Mouse (Mus musculus): ENCODE results near the gene Slc15a4. TPM values are rescaled to one million over a fixed set of nuclear protein-coding genes. Genes with fewer than 3 reads are reported as not detected.

The Slc15a4 gene
- polyA plus RNA-seq, 1 experiment = 22.8 TPM

GRCm38 (mm10) chr5:127621108-127621507 lies 11.6 kb downstream of the Slc15a4 start:
- TF ChIP-seq CTCF (IDR thresholded peaks at IDR 0.05; ENCODE audit: control insufficient read depth, insufficient read depth, insufficient replicate concordance, low read depth, low read length) (no peak), POLR2A (IDR thresholded peaks at IDR 0.05; ENCODE audit: control insufficient read depth, low read depth, low read length) (no peak)
- H3K4me3 ChIP-seq (ENCODE audit: control insufficient read depth, low read depth, low read length) = no peak overlapping the region
- peaks cover 4% of the 10 kb centered on the region for H3K4me1 ChIP-seq (ENCODE audit: control insufficient read depth, insufficient read depth, low read length)
- H3K27me3 ChIP-seq (ENCODE audit: control insufficient read depth, insufficient read depth, low read length) = no peaks in the 10 kb centered on the region
- H3K27ac ChIP-seq (ENCODE audit: control insufficient read depth, insufficient read depth, low read depth, low read length) = no peak overlapping the region
- H3K36me3 ChIP-seq (ENCODE audit: control insufficient read depth, insufficient read depth, low read length) = no peaks in the 10 kb centered on the region

GRCm38 (mm10) chr5:127620371-127620770 lies 12.3 kb downstream of the Slc15a4 start:
- no peak overlapping the region for H3K4me3 ChIP-seq (ENCODE audit: control insufficient read depth, low read depth, low read length)
- no peaks in the 10 kb centered on the region for H3K36me3 ChIP-seq (ENCODE audit: control insufficient read depth, insufficient read depth, low read length)
- no peak for TF ChIP-seq CTCF (IDR thresholded peaks at IDR 0.05; ENCODE audit: control insufficient read depth, insufficient read depth, insufficient replicate concordance, low read depth, low read length)
- TF ChIP-seq POLR2A (IDR thresholded peaks at IDR 0.05; ENCODE audit: control insufficient read depth, low read depth, low read length) = no peak
- no peaks in the 10 kb centered on the region for H3K27me3 ChIP-seq (ENCODE audit: control insufficient read depth, insufficient read depth, low read length)
- no peak overlapping the region for H3K27ac ChIP-seq (ENCODE audit: control insufficient read depth, insufficient read depth, low read depth, low read length)
- H3K4me1 ChIP-seq (ENCODE audit: control insufficient read depth, insufficient read depth, low read length) = peaks cover 8% of the 10 kb centered on the region

- Histone ChIP-seq H3K4me1 (ENCODE audit: control insufficient read depth, insufficient read depth, low read length) (peaks cover 8% of the 10 kb centered on the region), H3K27ac (ENCODE audit: control insufficient read depth, insufficient read depth, low read depth, low read length) (no peak overlapping the region), H3K4me3 (ENCODE audit: control insufficient read depth, low read depth, low read length) (no peak overlapping the region), H3K27me3 (ENCODE audit: control insufficient read depth, insufficient read depth, low read length) (no peaks in the 10 kb centered on the region), H3K36me3 (ENCODE audit: control insufficient read depth, insufficient read depth, low read length) (no peaks in the 10 kb centered on the region)
- TF ChIP-seq CTCF (IDR thresholded peaks at IDR 0.05; ENCODE audit: control insufficient read depth, insufficient read depth, insufficient replicate concordance, low read depth, low read length) (no peak), POLR2A (IDR thresholded peaks at IDR 0.05; ENCODE audit: control insufficient read depth, low read depth, low read length) (0 out of 2 replicates have a peak, but pooled peaks have one; percentile 25)
Measured at GRCm38 (mm10) chr5:127618834-127619233, 13.9 kb downstream of the Slc15a4 start.

- TF ChIP-seq CTCF (IDR thresholded peaks at IDR 0.05; ENCODE audit: control insufficient read depth, insufficient read depth, insufficient replicate concordance, low read depth, low read length) (no peak), POLR2A (IDR thresholded peaks at IDR 0.05; ENCODE audit: control insufficient read depth, low read depth, low read length) (peak; percentile 88)
- H3K27me3 ChIP-seq (ENCODE audit: control insufficient read depth, insufficient read depth, low read length) = no peaks in the 10 kb centered on the region
- peak overlapping the region; percentile 88 for H3K27ac ChIP-seq (ENCODE audit: control insufficient read depth, insufficient read depth, low read depth, low read length)
- H3K4me3 ChIP-seq (ENCODE audit: control insufficient read depth, low read depth, low read length) = peak overlapping the region; percentile 74
- H3K4me1 ChIP-seq (ENCODE audit: control insufficient read depth, insufficient read depth, low read length) = peaks cover 8% of the 10 kb centered on the region
- no peaks in the 10 kb centered on the region for H3K36me3 ChIP-seq (ENCODE audit: control insufficient read depth, insufficient read depth, low read length)
Measured at GRCm38 (mm10) chr5:127616884-127617635, 15.6 kb downstream of the Slc15a4 start.

- Histone ChIP-seq H3K27me3 (ENCODE audit: control insufficient read depth, insufficient read depth, low read length) (no peaks in the 10 kb centered on the region), H3K4me3 (ENCODE audit: control insufficient read depth, low read depth, low read length) (peak overlapping the region; percentile 74), H3K27ac (ENCODE audit: control insufficient read depth, insufficient read depth, low read depth, low read length) (peak overlapping the region; percentile 64; the same call in 1 of the 2 replicates), H3K36me3 (ENCODE audit: control insufficient read depth, insufficient read depth, low read length) (no peaks in the 10 kb centered on the region), H3K4me1 (ENCODE audit: control insufficient read depth, insufficient read depth, low read length) (peaks cover 8% of the 10 kb centered on the region)
- TF ChIP-seq CTCF (IDR thresholded peaks at IDR 0.05; ENCODE audit: control insufficient read depth, insufficient read depth, insufficient replicate concordance, low read depth, low read length) = no peak
- TF ChIP-seq POLR2A (IDR thresholded peaks at IDR 0.05; ENCODE audit: control insufficient read depth, low read depth, low read length) = no peak
Measured at GRCm38 (mm10) chr5:127616151-127616550, 16.5 kb downstream of the Slc15a4 start.

- no peak for TF ChIP-seq POLR2A (IDR thresholded peaks at IDR 0.05; ENCODE audit: control insufficient read depth, low read depth, low read length)
- no peak for TF ChIP-seq CTCF (IDR thresholded peaks at IDR 0.05; ENCODE audit: control insufficient read depth, insufficient read depth, insufficient replicate concordance, low read depth, low read length)
- H3K4me3 ChIP-seq (ENCODE audit: control insufficient read depth, low read depth, low read length) = peak overlapping the region; percentile 74; the same call in 1 of the 2 replicates
- H3K27ac ChIP-seq (ENCODE audit: control insufficient read depth, insufficient read depth, low read depth, low read length) = no peak overlapping the region
- H3K4me1 ChIP-seq (ENCODE audit: control insufficient read depth, insufficient read depth, low read length) = peaks cover 9% of the 10 kb centered on the region
- no peaks in the 10 kb centered on the region for H3K36me3 ChIP-seq (ENCODE audit: control insufficient read depth, insufficient read depth, low read length)
- H3K27me3 ChIP-seq (ENCODE audit: control insufficient read depth, insufficient read depth, low read length) = no peaks in the 10 kb centered on the region
Measured at GRCm38 (mm10) chr5:127615459-127615858, 17.2 kb downstream of the Slc15a4 start.

- H3K27ac ChIP-seq (ENCODE audit: control insufficient read depth, insufficient read depth, low read depth, low read length) = no peak overlapping the region
Measured at GRCm38 (mm10) chr5:127612397-127612796, 20.3 kb downstream of the Slc15a4 start.

More at GRCm38 (mm10) chr5:127612397-127612796, 20.3 kb downstream of the Slc15a4 start:
- Histone ChIP-seq H3K4me3 (ENCODE audit: control insufficient read depth, low read depth, low read length) (no peak overlapping the region), H3K27me3 (ENCODE audit: control insufficient read depth, insufficient read depth, low read length) (no peaks in the 10 kb centered on the region), H3K36me3 (ENCODE audit: control insufficient read depth, insufficient read depth, low read length) (peaks cover 2% of the 10 kb centered on the region; the same call in 1 of the 2 replicates), H3K4me1 (ENCODE audit: control insufficient read depth, insufficient read depth, low read length) (peaks cover 11% of the 10 kb centered on the region)
- TF ChIP-seq POLR2A (IDR thresholded peaks at IDR 0.05; ENCODE audit: control insufficient read depth, low read depth, low read length) (no peak), CTCF (IDR thresholded peaks at IDR 0.05; ENCODE audit: control insufficient read depth, insufficient read depth, insufficient replicate concordance, low read depth, low read length) (no peak)

Measured in testis, adult 2 months (tissue).